Mouse (Mus musculus) lung, adult 2 months (tissue): ENCODE measurements around the gene Rpp40.

Experiments
- CTCF ChIP-seq: fragments of 200-500 bp; IDR thresholded peaks from 2 replicates; pipeline ENCODE4 v1.5.1; 2011; ENCODE audit warnings: mild to moderate bottlenecking, low read length, control low read depth; ENCODE audit not compliant: insufficient read depth
- POLR2A ChIP-seq: fragments of 200-500 bp; IDR thresholded peaks from 2 replicates; pipeline ENCODE4 v1.6.1; 2011; ENCODE audit warnings: low read depth, mild to moderate bottlenecking, control low read depth, low read length, borderline replicate concordance; ENCODE audit errors: extremely low read depth

DNA sequence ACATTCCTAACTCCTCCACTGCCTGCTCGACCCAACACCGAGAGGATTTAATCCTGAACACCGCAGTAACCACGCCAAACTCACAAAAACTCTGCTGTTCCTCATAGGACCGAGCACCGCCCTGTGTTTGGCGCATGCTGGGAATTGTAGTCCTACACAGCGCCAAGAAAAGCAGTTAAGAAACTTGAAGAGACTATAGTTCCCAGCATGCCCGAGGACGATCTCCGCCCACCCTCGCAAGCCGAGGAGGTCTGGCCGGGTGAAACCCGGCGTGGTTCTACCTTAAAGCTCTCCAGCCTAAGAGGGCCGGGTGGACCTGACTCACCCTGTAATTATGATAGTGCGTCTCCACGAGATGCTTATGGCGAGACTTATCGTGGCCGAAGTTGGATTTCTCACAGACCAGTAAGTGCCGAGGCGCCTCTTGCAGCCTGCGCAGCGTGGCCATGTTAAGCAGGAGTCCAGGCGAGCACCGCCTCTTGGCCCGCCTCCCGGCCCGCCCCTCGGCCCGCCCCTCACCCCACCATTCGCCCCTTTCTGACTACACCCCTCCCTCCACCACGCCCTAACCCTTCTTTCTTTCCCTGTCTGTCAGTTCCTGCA, at the start of gene Rpp40:
- TF ChIP-seq CTCF, result no peak
- TF ChIP-seq POLR2A, result peak; percentile 29; the same call in 1 of the 2 replicates
